Comparison of ENCODE assay signal across 10 mouse cellular contexts in the genomic region with DNA sequence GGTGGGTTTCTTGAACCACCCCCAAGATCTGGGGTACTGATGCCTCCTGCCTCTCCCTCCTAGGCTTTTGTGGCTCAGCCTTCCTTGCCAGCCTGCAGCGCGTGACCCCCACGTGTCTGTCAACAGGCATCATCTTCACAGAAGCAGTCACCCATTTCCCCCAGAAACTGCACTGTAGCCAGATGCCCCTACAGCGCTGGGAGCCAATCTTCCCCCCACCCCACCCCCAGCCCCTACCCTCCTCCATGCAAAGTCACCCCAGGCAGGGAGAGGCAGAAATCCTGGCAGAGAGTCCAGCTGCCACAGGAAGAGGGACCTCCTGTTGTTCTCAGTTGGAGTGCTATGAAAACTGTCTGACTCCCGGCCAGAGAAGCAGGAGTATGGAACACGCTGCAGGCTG. TPM values are rescaled to one million over a fixed set of nuclear protein-coding genes. Genes with fewer than 3 reads are reported as not detected.
DNase-seq lines count a peak whose midpoint lies in the region; ATAC-seq and TF ChIP-seq lines count a peak whose summit lies in the region.
"Had no signal": no experiment of that assay in that cellular context is flagged by ENCODE, and none has a peak within 500 bp of the region (broad histone marks: within the 10 kb centered on the region; RNA-seq: fewer than 3 reads in every experiment).

No protein-coding gene starts in this region.

- WGBS in forebrain, embryonic 12.5 days: 18% methylated on average over 6 of the region's 6 CpGs
- WGBS in forebrain, embryonic 16.5 days: 10% methylated on average over 6 of the region's 6 CpGs
- WGBS in limb, embryonic 12.5 days: 10% methylated on average over 6 of the region's 6 CpGs

- H3K9ac ChIP-seq in forebrain, embryonic 12.5 days: 0 out of 2 replicates have a peak overlapping the region, but pooled peaks have one; percentile 21
- H3K9ac ChIP-seq in forebrain, embryonic 16.5 days (replicated peaks; ENCODE audit: low read depth, low read length): no peak overlapping the region
- H3K9ac ChIP-seq in limb, embryonic 12.5 days (replicated peaks): 0 out of 2 replicates have a peak overlapping the region, but pooled peaks have one; percentile 18
- H3K9ac ChIP-seq: liver, embryonic 13.5 days had no signal

- no peak overlapping the region for H3K4me3 ChIP-seq in forebrain, embryonic 12.5 days (replicated peaks)
- no peak overlapping the region for H3K4me3 ChIP-seq in forebrain, embryonic 16.5 days (replicated peaks; ENCODE audit: low read length)
- no peak overlapping the region for H3K4me3 ChIP-seq in limb, embryonic 12.5 days (replicated peaks)
- H3K4me3 ChIP-seq: liver, embryonic 13.5 days had no signal

- peaks cover 8% of the 10 kb centered on the region for H3K4me1 ChIP-seq in forebrain, embryonic 12.5 days
- H3K4me1 ChIP-seq in forebrain, embryonic 16.5 days (replicated peaks; ENCODE audit: control insufficient read depth, insufficient read depth, low read length): peaks cover 5% of the 10 kb centered on the region
- H3K4me1 ChIP-seq in limb, embryonic 12.5 days (replicated peaks): peaks cover 9% of the 10 kb centered on the region

- H3K27ac ChIP-seq in forebrain, embryonic 12.5 days: no peak overlapping the region
- H3K27ac ChIP-seq in forebrain, embryonic 16.5 days (ENCODE audit: low read length): no peak overlapping the region
- H3K27ac ChIP-seq in limb, embryonic 12.5 days: no peak overlapping the region
- H3K27ac ChIP-seq: liver, embryonic 13.5 days had no signal

- H3K36me3 ChIP-seq in forebrain, embryonic 12.5 days (replicated peaks): no peaks in the 10 kb centered on the region
- no peaks in the 10 kb centered on the region for H3K36me3 ChIP-seq in forebrain, embryonic 16.5 days (ENCODE audit: control insufficient read depth, insufficient read depth)
- no peaks in the 10 kb centered on the region for H3K36me3 ChIP-seq in limb, embryonic 12.5 days
- H3K36me3 ChIP-seq: liver, embryonic 13.5 days had no signal

- H3K9me3 ChIP-seq in forebrain, embryonic 12.5 days: no peaks in the 10 kb centered on the region
- H3K9me3 ChIP-seq in forebrain, embryonic 16.5 days (ENCODE audit: control insufficient read depth, low read length): no peaks in the 10 kb centered on the region
- no peaks in the 10 kb centered on the region for H3K9me3 ChIP-seq in limb, embryonic 12.5 days
- H3K9me3 ChIP-seq: liver, embryonic 13.5 days had no signal

- TF ChIP-seq POLR2A in brain, embryonic 14.5 days (IDR thresholded peaks at IDR 0.05; ENCODE audit: borderline replicate concordance, extremely low read depth, insufficient read depth, insufficient read length, poor library complexity, severe bottlenecking): no peak

- peaks cover 19% of the 10 kb centered on the region for H3K27me3 ChIP-seq in forebrain, embryonic 12.5 days
- peaks cover 4% of the 10 kb centered on the region; the same call in 1 of the 2 replicates for H3K27me3 ChIP-seq in forebrain, embryonic 16.5 days (replicated peaks; ENCODE audit: control insufficient read depth, insufficient read depth, low read length)
- H3K27me3 ChIP-seq in limb, embryonic 12.5 days: peaks cover 10% of the 10 kb centered on the region

- no peak for TF ChIP-seq CTCF in brain, embryonic 14.5 days (IDR thresholded peaks at IDR 0.05; ENCODE audit: borderline replicate concordance, extremely low read depth, insufficient read depth, insufficient read length)

- no peak for ATAC-seq in forebrain, embryonic 12.5 days (ENCODE audit: low FRiP score)
- no peak for ATAC-seq in forebrain, embryonic 16.5 days
- ATAC-seq in limb, embryonic 12.5 days (ENCODE audit: insufficient number of reproducible peaks, insufficient read depth, low FRiP score, low TSS enrichment, low read depth): no peak

- H3K4me2 ChIP-seq in forebrain, embryonic 12.5 days: no peak overlapping the region
- no peak overlapping the region for H3K4me2 ChIP-seq in forebrain, embryonic 16.5 days (ENCODE audit: low read length)
- H3K4me2 ChIP-seq in limb, embryonic 12.5 days: no peak overlapping the region
- H3K4me2 ChIP-seq: liver, embryonic 13.5 days had no signal

- peak; percentile 43 to 61 for DNase-seq in kidney, postnatal 4 days
- no peak for DNase-seq in kidney, adult 11 months
- peak; percentile 55 for DNase-seq in brain, embryonic 14.5 days (ENCODE audit: low read depth)
- no peak for DNase-seq in ovary, adult 18-20 months (ENCODE audit: low spot score)
- DNase-seq in adrenal gland, adult (ENCODE audit: inconsistent age in 2 of 2, low spot score in 1 of 2): no peak
- DNase-seq: liver, embryonic 13.5 days had no signal

RNA-seq across cellular contexts. Expression of gene Zfp385c, which starts 35.8 kb away (rescaled TPM):
- polyA plus RNA-seq in forebrain, embryonic 12.5 days (2016; fragmentation: Nextera tagmentation; extraction: Ambion mirVana): 0.12 and 0.61 TPM in 2 replicates
- 0.80 TPM in 1 of 2 replicates, not detected in the other for polyA plus RNA-seq in forebrain, embryonic 16.5 days (2015; fragmentation: Nextera tagmentation; extraction: Ambion mirVana)
- polyA plus RNA-seq in brain, embryonic 14.5 days (2012; rRNA removed): 0.40 and 0.63 TPM in 2 replicates
- 0.70 and 0.74 TPM in 2 replicates for polyA plus RNA-seq in limb, embryonic 12.5 days (2016; fragmentation: Nextera tagmentation; extraction: Ambion mirVana)
- polyA plus RNA-seq: liver, embryonic 13.5 days; stomach, embryonic 14.5 days had no signal

RNA-seq across cellular contexts. Expression of gene Dnajc7, which starts 36.5 kb away (rescaled TPM):
- polyA plus RNA-seq in forebrain, embryonic 12.5 days (2016; fragmentation: Nextera tagmentation; extraction: Ambion mirVana): 299 and 310 TPM in 2 replicates
- 296 and 326 TPM in 2 replicates for polyA plus RNA-seq in forebrain, embryonic 16.5 days (2015; fragmentation: Nextera tagmentation; extraction: Ambion mirVana)
- 139 and 201 TPM in 2 replicates for polyA plus RNA-seq in brain, embryonic 14.5 days (2012; rRNA removed)
- 282 and 288 TPM in 2 replicates for polyA plus RNA-seq in limb, embryonic 12.5 days (2016; fragmentation: Nextera tagmentation; extraction: Ambion mirVana)

RNA-seq across cellular contexts. Expression of gene Nkiras2, which starts 37.4 kb away (rescaled TPM):
- polyA plus RNA-seq in forebrain, embryonic 12.5 days (2016; fragmentation: Nextera tagmentation; extraction: Ambion mirVana): 87.1 and 90.2 TPM in 2 replicates
- polyA plus RNA-seq in forebrain, embryonic 16.5 days (2015; fragmentation: Nextera tagmentation; extraction: Ambion mirVana): 85.6 and 96.1 TPM in 2 replicates
- 111 and 119 TPM in 2 replicates for polyA plus RNA-seq in brain, embryonic 14.5 days (2012; rRNA removed)
- polyA plus RNA-seq in limb, embryonic 12.5 days (2016; fragmentation: Nextera tagmentation; extraction: Ambion mirVana): 79.9 and 80.4 TPM in 2 replicates

RNA-seq across cellular contexts. Expression of gene Dhx58, which starts 47.6 kb away (rescaled TPM):
- polyA plus RNA-seq in forebrain, embryonic 12.5 days (2016; fragmentation: Nextera tagmentation; extraction: Ambion mirVana): 2.1 and 2.6 TPM in 2 replicates
- polyA plus RNA-seq in forebrain, embryonic 16.5 days (2015; fragmentation: Nextera tagmentation; extraction: Ambion mirVana): 1.7 and 2.1 TPM in 2 replicates
- polyA plus RNA-seq in brain, embryonic 14.5 days (2012; rRNA removed): 2.4 and 2.6 TPM in 2 replicates
- 3.3 and 3.8 TPM in 2 replicates for polyA plus RNA-seq in limb, embryonic 12.5 days (2016; fragmentation: Nextera tagmentation; extraction: Ambion mirVana)

RNA-seq across cellular contexts. Expression of gene Kat2a, which starts 55.8 kb away (rescaled TPM):
- 65.2 and 65.7 TPM in 2 replicates for polyA plus RNA-seq in forebrain, embryonic 12.5 days (2016; fragmentation: Nextera tagmentation; extraction: Ambion mirVana)
- polyA plus RNA-seq in forebrain, embryonic 16.5 days (2015; fragmentation: Nextera tagmentation; extraction: Ambion mirVana): 57.6 and 57.8 TPM in 2 replicates
- 60.4 and 61.8 TPM in 2 replicates for polyA plus RNA-seq in brain, embryonic 14.5 days (2012; rRNA removed)
- 64.0 and 65.8 TPM in 2 replicates for polyA plus RNA-seq in limb, embryonic 12.5 days (2016; fragmentation: Nextera tagmentation; extraction: Ambion mirVana)

Comparison
In these comparisons a context has a peak if more than half of its experiments do, and no peak if none do; other contexts are left out.
1. DNase-seq: peak in kidney, postnatal 4 days (2 of 2) and brain, embryonic 14.5 days (single experiment); none in kidney, adult 11 months (single experiment), ovary, adult 18-20 months (single experiment) and adrenal gland, adult (0 of 2).